Mouse (Mus musculus) neural tube, embryonic 13.5 days (tissue): ENCODE results near the gene Olfr786. TPM values are rescaled to one million over a fixed set of nuclear protein-coding genes. Genes with fewer than 3 reads are reported as not detected.

ENCODE experiments used
- ATAC-seq: fragments of 200-750 bp; cut with Nextera tagmentation; 2 replicates; pipeline ENCODE4 v1.8.0; 2017; ENCODE audit warnings: low read depth, mild to moderate bottlenecking, moderate TSS enrichment, moderate library complexity
- H3K27ac ChIP-seq: fragments of 300-500 bp; sonication (generic); replicated peaks from 2 replicates; pipeline ENCODE4 v1.5.1; 2015; ENCODE audit warnings: moderate library complexity, mild to moderate bottlenecking, inconsistent platforms
- H3K27me3 ChIP-seq: fragments of 300-500 bp; sonication (generic); 2 replicates; pipeline ENCODE4 v1.6.1; 2015; ENCODE audit warnings: mild to moderate bottlenecking, inconsistent platforms
- H3K36me3 ChIP-seq: fragments of 300-500 bp; sonication (generic); 2 replicates; pipeline ENCODE4 v1.6.1; 2015; ENCODE audit warnings: mild to moderate bottlenecking, inconsistent platforms
- H3K4me1 ChIP-seq: fragments of 300-500 bp; sonication (generic); replicated peaks from 2 replicates; pipeline ENCODE4 v1.6.1; 2015; ENCODE audit warnings: inconsistent platforms
- H3K4me2 ChIP-seq: fragments of 300-500 bp; sonication (generic); 2 replicates; pipeline ENCODE4 v1.6.1; 2015; ENCODE audit warnings: inconsistent platforms, mild to moderate bottlenecking, moderate library complexity
- H3K4me3 ChIP-seq: fragments of 300-500 bp; sonication (generic); 2 replicates; pipeline ENCODE4 v1.5.1; 2015; ENCODE audit warnings: mild to moderate bottlenecking, inconsistent platforms
- H3K9ac ChIP-seq: fragments of 300-500 bp; sonication (generic); 2 replicates; pipeline ENCODE4 v1.6.1; 2015; ENCODE audit warnings: moderate library complexity, mild to moderate bottlenecking, inconsistent platforms
- H3K9me3 ChIP-seq: fragments of 300-500 bp; sonication (generic); 2 replicates; pipeline ENCODE4 v1.6.1; 2016; ENCODE audit warnings: inconsistent platforms
- WGBS: fragments of 180-500 bp; shearing (Covaris S2); methylation state at CpG from one replicate; pipeline ENCODE4 v1.1.7; 2015; 5-methylcytosine and 5-hydroxymethylcytosine counted together
- polyA plus RNA-seq: library from polyadenylated mRNA; unstranded; fragments of >200 nt; fragmentation: Nextera tagmentation; extraction: Ambion mirVana; gene quantifications from 2 replicates; pipeline ENCODE4 v1.2.1, GENCODE M21; 2015

Gene Olfr786
- polyA plus RNA-seq: not detected in 2 replicates

DNA sequence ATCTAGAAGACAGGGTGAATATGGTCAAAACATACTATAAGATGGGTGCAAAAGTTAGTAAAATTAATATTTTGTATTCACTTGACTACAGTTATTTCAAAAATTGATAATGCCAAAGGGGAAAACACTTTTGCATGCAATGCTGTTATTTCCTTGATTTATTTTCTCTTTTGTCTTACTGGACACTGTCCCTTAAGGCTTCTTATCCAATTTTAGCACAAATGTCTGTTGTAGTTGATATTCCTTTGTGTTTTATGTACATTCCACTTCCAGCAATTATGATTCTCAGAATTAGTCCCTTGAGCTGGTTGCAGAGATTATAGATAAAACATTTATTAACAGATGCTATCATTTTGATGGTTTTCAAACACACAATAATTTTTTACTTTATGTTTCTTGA, at the start of gene Olfr786:
Olfr786 (plus strand) TSS at position 301 of the 400 bp plus-strand sequence.
- no peaks in the 10 kb centered on the region for H3K36me3 ChIP-seq
- ATAC-seq: no peak
- H3K4me1 ChIP-seq: no peaks in the 10 kb centered on the region
- H3K9ac ChIP-seq: no peak within 1 kb of the TSS
- no peak within 1 kb of the TSS for H3K4me2 ChIP-seq
- H3K4me3 ChIP-seq: no peak within 1 kb of the TSS
- no peaks in the 10 kb centered on the region for H3K27me3 ChIP-seq
- no peaks in the 10 kb centered on the region for H3K9me3 ChIP-seq
- no peak within 1 kb of the TSS for H3K27ac ChIP-seq

DNA sequence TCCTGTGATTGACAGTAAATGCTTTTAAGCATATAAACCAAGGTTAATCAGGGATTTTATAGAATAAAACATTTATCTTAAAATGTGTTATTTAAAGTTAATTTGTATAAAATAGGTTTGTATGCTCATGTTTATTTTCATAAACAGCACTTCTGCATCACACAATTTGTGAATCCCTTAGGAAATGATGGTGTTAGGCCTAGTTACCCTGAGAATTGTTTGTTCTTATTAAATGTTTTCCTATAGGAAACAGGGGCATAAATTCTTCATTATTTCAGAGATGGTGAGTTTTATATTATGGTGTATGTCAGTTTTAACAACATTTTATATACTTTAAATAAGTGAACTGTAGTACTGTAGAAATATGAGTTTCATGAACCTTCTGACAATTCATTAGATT, 43.3 kb upstream of the Olfr786 start, which contains the start of gene Olfr784:
Olfr784 (plus strand) TSS at position 301 of the 400 bp plus-strand sequence.
- H3K9ac ChIP-seq: no peak within 1 kb of the TSS
- H3K4me1 ChIP-seq: no peaks in the 10 kb centered on the region
- no peak within 1 kb of the TSS for H3K4me2 ChIP-seq
- H3K27me3 ChIP-seq: no peaks in the 10 kb centered on the region
- H3K9me3 ChIP-seq: no peaks in the 10 kb centered on the region
- no peak within 1 kb of the TSS for H3K4me3 ChIP-seq
- no peak for ATAC-seq
- H3K27ac ChIP-seq: no peak within 1 kb of the TSS
- no peaks in the 10 kb centered on the region for H3K36me3 ChIP-seq

DNA sequence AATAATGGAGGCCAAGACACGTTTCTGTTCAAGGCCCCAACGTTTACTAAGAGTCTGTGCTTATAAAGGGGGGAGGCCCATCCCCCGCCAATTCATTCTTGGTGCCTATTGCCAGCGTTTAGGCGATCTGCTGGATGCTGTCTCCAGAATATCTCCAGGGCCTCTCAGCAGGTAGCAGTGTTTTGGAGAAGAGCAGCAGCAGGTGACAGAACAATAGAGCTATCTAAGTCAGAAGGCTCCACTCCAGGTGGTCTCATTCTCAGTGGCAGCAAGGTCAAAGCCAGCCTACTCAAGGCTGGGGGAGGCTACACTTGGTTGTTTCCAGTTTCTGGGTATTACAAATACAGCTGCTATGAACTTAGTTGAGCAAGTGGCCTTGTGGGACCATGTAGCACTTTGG, 26.2 kb upstream of the Olfr786 start:
- H3K4me3 ChIP-seq: no peak overlapping the region
- WGBS: 46% methylated on average over 5 of the region's 5 CpGs
- ATAC-seq: no peak

GRCm38 (mm10) chr10:129405126-129405525, 22.0 kb upstream of the Olfr786 start, which contains the start of gene Olfr785:
Olfr785 (plus strand) TSS chr10:129405426.
- no peak within 1 kb of the TSS for H3K27ac ChIP-seq
- no peaks in the 10 kb centered on the region for H3K27me3 ChIP-seq
- ATAC-seq: no peak
- no peak within 1 kb of the TSS for H3K4me3 ChIP-seq
- no peaks in the 10 kb centered on the region for H3K4me1 ChIP-seq
- WGBS: 79% methylated on average over 2 of the region's 2 CpGs
- no peaks in the 10 kb centered on the region for H3K36me3 ChIP-seq
- no peak within 1 kb of the TSS for H3K4me2 ChIP-seq
- no peak within 1 kb of the TSS for H3K9ac ChIP-seq
- H3K9me3 ChIP-seq: no peaks in the 10 kb centered on the region

More for the DNA sequence above, 26.2 kb upstream of the Olfr786 start:
- Histone ChIP-seq H3K36me3 (no peaks in the 10 kb centered on the region), H3K9ac (no peak overlapping the region), H3K9me3 (no peaks in the 10 kb centered on the region), H3K4me1 (no peaks in the 10 kb centered on the region), H3K27me3 (no peaks in the 10 kb centered on the region), H3K27ac (no peak overlapping the region), H3K4me2 (no peak overlapping the region)

- H3K9me3 ChIP-seq: no peaks in the 10 kb centered on the region
- no peaks in the 10 kb centered on the region for H3K36me3 ChIP-seq
- H3K4me3 ChIP-seq: no peak within 1 kb of the TSS
- no peak within 1 kb of the TSS for H3K4me2 ChIP-seq
- ATAC-seq: no peak
- no peaks in the 10 kb centered on the region for H3K27me3 ChIP-seq
- 90% methylated on average over 3 of the region's 3 CpGs for WGBS
- no peaks in the 10 kb centered on the region for H3K4me1 ChIP-seq
- no peak within 1 kb of the TSS for H3K27ac ChIP-seq
- H3K9ac ChIP-seq: no peak within 1 kb of the TSS
Measured at GRCm38 (mm10) chr10:129461562-129461961, 34.5 kb downstream of the Olfr786 start, which contains the start of gene Olfr787. Olfr787 (plus strand) TSS chr10:129461862.

DNA sequence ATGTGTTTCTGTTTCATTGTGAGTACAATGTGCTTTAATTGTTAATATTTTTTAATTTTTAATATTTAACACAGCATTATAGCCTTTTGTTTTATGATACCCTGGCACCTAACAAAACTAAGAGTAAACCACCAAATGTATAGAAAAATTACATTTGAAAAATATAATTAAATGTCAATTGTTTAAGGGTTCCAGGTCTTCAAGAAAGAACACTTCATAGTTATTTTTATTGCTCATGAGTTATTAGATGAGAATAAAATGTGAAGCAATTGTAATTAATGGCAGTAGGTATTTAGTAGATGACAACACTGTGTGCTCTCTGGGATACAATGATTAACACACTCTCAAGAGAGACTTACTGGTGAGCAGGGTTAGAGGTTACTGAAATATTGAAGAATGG, 43.6 kb downstream of the Olfr786 start, which contains the start of gene Olfr788:
Olfr788 (plus strand) TSS at position 301 of the 400 bp plus-strand sequence.
- no peaks in the 10 kb centered on the region for H3K36me3 ChIP-seq
- no peaks in the 10 kb centered on the region for H3K4me1 ChIP-seq
- H3K9me3 ChIP-seq: no peaks in the 10 kb centered on the region
- H3K9ac ChIP-seq: no peak within 1 kb of the TSS
- no peak within 1 kb of the TSS for H3K4me3 ChIP-seq
- no peak within 1 kb of the TSS for H3K4me2 ChIP-seq
- no peaks in the 10 kb centered on the region for H3K27me3 ChIP-seq
- no peak for ATAC-seq
- H3K27ac ChIP-seq: no peak within 1 kb of the TSS

- WGBS: 75% methylated on average over 2 of the region's 2 CpGs
- no peak overlapping the region for H3K27ac ChIP-seq
- no peak overlapping the region for H3K4me2 ChIP-seq
- H3K27me3 ChIP-seq: no peaks in the 10 kb centered on the region
- H3K9me3 ChIP-seq: no peaks in the 10 kb centered on the region
- H3K4me3 ChIP-seq: no peak overlapping the region
- no peaks in the 10 kb centered on the region for H3K36me3 ChIP-seq
- H3K9ac ChIP-seq: no peak overlapping the region
- H3K4me1 ChIP-seq: no peaks in the 10 kb centered on the region
- ATAC-seq: no peak
Measured at GRCm38 (mm10) chr10:129473256-129473655, 46.1 kb downstream of the Olfr786 start.

GRCm38 (mm10) chr10:129473723-129474122, 46.6 kb downstream of the Olfr786 start:
- Histone ChIP-seq H3K4me3 (no peak overlapping the region), H3K4me1 (no peaks in the 10 kb centered on the region), H3K36me3 (no peaks in the 10 kb centered on the region), H3K9ac (no peak overlapping the region), H3K9me3 (no peaks in the 10 kb centered on the region), H3K27me3 (no peaks in the 10 kb centered on the region), H3K4me2 (no peak overlapping the region), H3K27ac (no peak overlapping the region)
- ATAC-seq: no peak

DNA sequence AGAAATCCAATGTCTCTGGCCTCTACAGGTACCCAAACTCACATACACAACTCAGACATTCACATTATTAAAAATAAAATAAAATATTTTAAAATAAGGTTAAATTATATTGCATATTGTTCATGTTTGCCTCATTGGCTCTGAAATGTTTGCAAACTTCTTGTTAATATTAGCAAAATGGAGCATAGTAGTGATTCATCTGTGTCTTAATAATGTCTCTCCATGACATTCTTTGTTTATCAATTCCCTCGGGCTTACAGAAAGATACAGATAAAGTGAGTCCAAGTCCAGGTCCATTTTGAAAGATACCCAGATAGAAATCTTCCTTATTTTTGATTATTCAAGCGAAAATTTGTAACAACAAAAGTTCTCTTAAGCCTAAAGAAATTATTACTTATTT, 57.3 kb downstream of the Olfr786 start, which contains the start of gene Olfr789:
Olfr789 (plus strand) TSS at position 301 of the 400 bp plus-strand sequence.
- Histone ChIP-seq H3K4me3 (no peak within 1 kb of the TSS), H3K9ac (no peak within 1 kb of the TSS), H3K4me1 (no peaks in the 10 kb centered on the region), H3K9me3 (no peaks in the 10 kb centered on the region), H3K27ac (no peak within 1 kb of the TSS), H3K36me3 (no peaks in the 10 kb centered on the region), H3K27me3 (no peaks in the 10 kb centered on the region), H3K4me2 (no peak within 1 kb of the TSS)
- ATAC-seq: no peak
- WGBS: 64% methylated on average over 2 of the region's 2 CpGs

Other genes starting within 250 kb of the Olfr786 start
- not detected in 2 replicates for gene Olfr772, start 249.4 kb upstream of the Olfr786 start, polyA plus RNA-seq
- not detected in 2 replicates for gene Olfr773, start 239.9 kb upstream of the Olfr786 start, polyA plus RNA-seq
- not detected in 2 replicates for gene Olfr774, start 191.1 kb upstream of the Olfr786 start, polyA plus RNA-seq
- not detected in 2 replicates for gene Olfr775, start 178.9 kb upstream of the Olfr786 start, polyA plus RNA-seq
- not detected in 2 replicates for gene Olfr776, start 168.2 kb upstream of the Olfr786 start, polyA plus RNA-seq
- not detected in 2 replicates for gene Olfr777, start 155.8 kb upstream of the Olfr786 start, polyA plus RNA-seq
- gene Olfr780, start 109.2 kb upstream of the Olfr786 start, polyA plus RNA-seq: not detected in 2 replicates
- not detected in 2 replicates for gene Olfr781, start 98.5 kb upstream of the Olfr786 start, polyA plus RNA-seq
- gene Olfr782, start 78.5 kb upstream of the Olfr786 start, polyA plus RNA-seq: not detected in 2 replicates
- gene Olfr784, start 43.2 kb upstream of the Olfr786 start, polyA plus RNA-seq: 0.08 TPM in 1 of 2 replicates, not detected in the other
- not detected in 2 replicates for gene Olfr785, start 21.9 kb upstream of the Olfr786 start, polyA plus RNA-seq
- gene Olfr787, start 34.6 kb downstream of the Olfr786 start, polyA plus RNA-seq: 0.14 TPM in 1 of 2 replicates, not detected in the other
- not detected in 2 replicates for gene Olfr788, start 43.7 kb downstream of the Olfr786 start, polyA plus RNA-seq
- not detected in 2 replicates for gene Olfr789, start 57.4 kb downstream of the Olfr786 start, polyA plus RNA-seq
- gene Olfr790, start 71.2 kb downstream of the Olfr786 start, polyA plus RNA-seq: not detected in 2 replicates
- gene Olfr791, start 94.5 kb downstream of the Olfr786 start, polyA plus RNA-seq: not detected in 2 replicates
- not detected in 2 replicates for gene Olfr792, start 111.9 kb downstream of the Olfr786 start, polyA plus RNA-seq
- not detected in 2 replicates for gene Olfr794, start 140.3 kb downstream of the Olfr786 start, polyA plus RNA-seq
- not detected in 2 replicates for gene Olfr796, start 185.3 kb downstream of the Olfr786 start, polyA plus RNA-seq
- not detected in 2 replicates for gene Olfr798, start 200.6 kb downstream of the Olfr786 start, polyA plus RNA-seq
- not detected in 2 replicates for gene Olfr799, start 210.2 kb downstream of the Olfr786 start, polyA plus RNA-seq
- not detected in 2 replicates for gene Olfr800, start 230.4 kb downstream of the Olfr786 start, polyA plus RNA-seq
- gene Olfr801, start 246.6 kb downstream of the Olfr786 start, polyA plus RNA-seq: not detected in 2 replicates